Mouse (Mus musculus): ENCODE measurements around the gene Auts2. TPM values are rescaled to one million over a fixed set of nuclear protein-coding genes. Genes with fewer than 3 reads are reported as not detected.

The Auts2 gene
- polyA plus RNA-seq, 1 experiment from 2014 or later, result 47.7 TPM

GRCm38 (mm10) chr5:131490811-131491210, 1052.3 kb downstream of the Auts2 start:
- Histone ChIP-seq H3K9me3 (ENCODE audit: control insufficient read depth, low read depth, low read length) (no peaks in the 10 kb centered on the region), H3K27ac (ENCODE audit: low read length) (no peak overlapping the region), H3K9ac (replicated peaks; ENCODE audit: low read depth, low read length) (no peak overlapping the region), H3K4me1 (ENCODE audit: control insufficient read depth, insufficient read depth, low read length) (0 out of 2 replicates have a peak, but pooled peaks cover 4% of the 10 kb centered on the region), H3K36me3 (ENCODE audit: control insufficient read depth, insufficient read depth, low read length) (no peaks in the 10 kb centered on the region), H3K27me3 (ENCODE audit: control insufficient read depth, insufficient read depth, low read length) (no peaks in the 10 kb centered on the region), H3K4me2 (replicated peaks; ENCODE audit: low read depth, low read length) (no peak overlapping the region), H3K4me3 (ENCODE audit: low read depth, low read length) (no peak overlapping the region)
- no peak for ATAC-seq (ENCODE audit: insufficient number of reproducible peaks, insufficient read depth, low FRiP score, low read depth)
- 76% methylated on average over 2 of the region's 2 CpGs for WGBS

- Histone ChIP-seq H3K4me1 (ENCODE audit: control insufficient read depth, insufficient read depth, low read length) (0 out of 2 replicates have a peak, but pooled peaks cover 4% of the 10 kb centered on the region), H3K27me3 (ENCODE audit: control insufficient read depth, insufficient read depth, low read length) (no peaks in the 10 kb centered on the region), H3K4me2 (replicated peaks; ENCODE audit: low read depth, low read length) (no peak overlapping the region), H3K9ac (replicated peaks; ENCODE audit: low read depth, low read length) (no peak overlapping the region), H3K27ac (ENCODE audit: low read length) (no peak overlapping the region), H3K36me3 (ENCODE audit: control insufficient read depth, insufficient read depth, low read length) (no peaks in the 10 kb centered on the region), H3K9me3 (ENCODE audit: control insufficient read depth, low read depth, low read length) (no peaks in the 10 kb centered on the region), H3K4me3 (ENCODE audit: low read depth, low read length) (no peak overlapping the region)
- no peak for ATAC-seq (ENCODE audit: insufficient number of reproducible peaks, insufficient read depth, low FRiP score, low read depth)
- WGBS, result 90% methylated on average over 7 of the region's 7 CpGs
These were observed 1053.3 kb downstream of the Auts2 start for GRCm38 (mm10) chr5:131489846-131490245.

GRCm38 (mm10) chr5:131486527-131486926, 1056.6 kb downstream of the Auts2 start:
- Histone ChIP-seq H3K9me3 (ENCODE audit: control insufficient read depth, low read depth, low read length) (no peaks in the 10 kb centered on the region), H3K27ac (ENCODE audit: low read length) (no peak overlapping the region), H3K4me1 (ENCODE audit: control insufficient read depth, insufficient read depth, low read length) (no peaks in the 10 kb centered on the region), H3K4me2 (replicated peaks; ENCODE audit: low read depth, low read length) (no peak overlapping the region), H3K4me3 (ENCODE audit: low read depth, low read length) (no peak overlapping the region), H3K9ac (replicated peaks; ENCODE audit: low read depth, low read length) (no peak overlapping the region), H3K36me3 (ENCODE audit: control insufficient read depth, insufficient read depth, low read length) (no peaks in the 10 kb centered on the region), H3K27me3 (ENCODE audit: control insufficient read depth, insufficient read depth, low read length) (no peaks in the 10 kb centered on the region)
- no peak for ATAC-seq (ENCODE audit: insufficient number of reproducible peaks, insufficient read depth, low FRiP score, low read depth)
- 85% methylated on average over 4 of the region's 4 CpGs for WGBS

- no peak overlapping the region for H3K9ac ChIP-seq (replicated peaks; ENCODE audit: low read depth, low read length)
- H3K9me3 ChIP-seq (ENCODE audit: control insufficient read depth, low read depth, low read length), result peaks cover 6% of the 10 kb centered on the region; the same call in 1 of the 2 replicates
- no peak overlapping the region for H3K4me2 ChIP-seq (replicated peaks; ENCODE audit: low read depth, low read length)
- no peak overlapping the region for H3K27ac ChIP-seq (ENCODE audit: low read length)
- ATAC-seq (ENCODE audit: insufficient number of reproducible peaks, insufficient read depth, low FRiP score, low read depth), result no peak
- no peaks in the 10 kb centered on the region for H3K4me1 ChIP-seq (ENCODE audit: control insufficient read depth, insufficient read depth, low read length)
- H3K27me3 ChIP-seq (ENCODE audit: control insufficient read depth, insufficient read depth, low read length), result no peaks in the 10 kb centered on the region
- H3K36me3 ChIP-seq (ENCODE audit: control insufficient read depth, insufficient read depth, low read length), result peaks cover 38% of the 10 kb centered on the region
- H3K4me3 ChIP-seq (ENCODE audit: low read depth, low read length), result no peak overlapping the region
These were observed 1067.9 kb downstream of the Auts2 start for GRCm38 (mm10) chr5:131475278-131475677.

- Histone ChIP-seq H3K27ac (ENCODE audit: low read length) (no peak overlapping the region), H3K9ac (replicated peaks; ENCODE audit: low read depth, low read length) (no peak overlapping the region), H3K9me3 (ENCODE audit: control insufficient read depth, low read depth, low read length) (no peaks in the 10 kb centered on the region), H3K4me1 (ENCODE audit: control insufficient read depth, insufficient read depth, low read length) (no peaks in the 10 kb centered on the region), H3K27me3 (ENCODE audit: control insufficient read depth, insufficient read depth, low read length) (no peaks in the 10 kb centered on the region), H3K4me2 (replicated peaks; ENCODE audit: low read depth, low read length) (no peak overlapping the region), H3K36me3 (ENCODE audit: control insufficient read depth, insufficient read depth, low read length) (peaks cover 27% of the 10 kb centered on the region), H3K4me3 (ENCODE audit: low read depth, low read length) (no peak overlapping the region)
- no peak for ATAC-seq (ENCODE audit: insufficient number of reproducible peaks, insufficient read depth, low FRiP score, low read depth)
- 94% methylated on average over 4 of the region's 4 CpGs for WGBS
These were observed 1074.5 kb downstream of the Auts2 start for GRCm38 (mm10) chr5:131468609-131469008.

GRCm38 (mm10) chr5:131466131-131466530, 1077.0 kb downstream of the Auts2 start:
- Histone ChIP-seq H3K36me3 (ENCODE audit: control insufficient read depth, insufficient read depth, low read length) (peaks cover 24% of the 10 kb centered on the region), H3K9me3 (ENCODE audit: control insufficient read depth, low read depth, low read length) (no peaks in the 10 kb centered on the region), H3K4me1 (ENCODE audit: control insufficient read depth, insufficient read depth, low read length) (no peaks in the 10 kb centered on the region), H3K4me3 (ENCODE audit: low read depth, low read length) (no peak overlapping the region), H3K9ac (replicated peaks; ENCODE audit: low read depth, low read length) (no peak overlapping the region), H3K4me2 (replicated peaks; ENCODE audit: low read depth, low read length) (no peak overlapping the region), H3K27ac (ENCODE audit: low read length) (no peak overlapping the region), H3K27me3 (ENCODE audit: control insufficient read depth, insufficient read depth, low read length) (no peaks in the 10 kb centered on the region)
- 96% methylated on average over 9 of the region's 9 CpGs for WGBS
- no peak for ATAC-seq (ENCODE audit: insufficient number of reproducible peaks, insufficient read depth, low FRiP score, low read depth)

GRCm38 (mm10) chr5:131463402-131463801, 1079.7 kb downstream of the Auts2 start:
- no peak overlapping the region for H3K9ac ChIP-seq (replicated peaks; ENCODE audit: low read depth, low read length)
- H3K36me3 ChIP-seq (ENCODE audit: control insufficient read depth, insufficient read depth, low read length), result peaks cover 43% of the 10 kb centered on the region
- no peaks in the 10 kb centered on the region for H3K9me3 ChIP-seq (ENCODE audit: control insufficient read depth, low read depth, low read length)
- H3K27me3 ChIP-seq (ENCODE audit: control insufficient read depth, insufficient read depth, low read length), result no peaks in the 10 kb centered on the region
- no peak overlapping the region for H3K4me3 ChIP-seq (ENCODE audit: low read depth, low read length)
- WGBS, result 97% methylated on average over 6 of the region's 6 CpGs
- H3K4me2 ChIP-seq (replicated peaks; ENCODE audit: low read depth, low read length), result no peak overlapping the region
- ATAC-seq (ENCODE audit: insufficient number of reproducible peaks, insufficient read depth, low FRiP score, low read depth), result no peak
- H3K27ac ChIP-seq (ENCODE audit: low read length), result no peak overlapping the region
- no peaks in the 10 kb centered on the region for H3K4me1 ChIP-seq (ENCODE audit: control insufficient read depth, insufficient read depth, low read length)

- no peaks in the 10 kb centered on the region for H3K27me3 ChIP-seq (ENCODE audit: control insufficient read depth, insufficient read depth, low read length)
- no peak for ATAC-seq (ENCODE audit: insufficient number of reproducible peaks, insufficient read depth, low FRiP score, low read depth)
- H3K4me2 ChIP-seq (replicated peaks; ENCODE audit: low read depth, low read length), result no peak overlapping the region
- no peaks in the 10 kb centered on the region for H3K9me3 ChIP-seq (ENCODE audit: control insufficient read depth, low read depth, low read length)
- H3K4me3 ChIP-seq (ENCODE audit: low read depth, low read length), result no peak overlapping the region
- H3K9ac ChIP-seq (replicated peaks; ENCODE audit: low read depth, low read length), result no peak overlapping the region
- 89% methylated on average over 6 of the region's 6 CpGs for WGBS
- H3K36me3 ChIP-seq (ENCODE audit: control insufficient read depth, insufficient read depth, low read length), result peaks cover 48% of the 10 kb centered on the region
- H3K27ac ChIP-seq (ENCODE audit: low read length), result no peak overlapping the region
- H3K4me1 ChIP-seq (ENCODE audit: control insufficient read depth, insufficient read depth, low read length), result no peaks in the 10 kb centered on the region
These were observed 1083.2 kb downstream of the Auts2 start for GRCm38 (mm10) chr5:131459951-131460350.

GRCm38 (mm10) chr5:131459549-131459948, 1083.6 kb downstream of the Auts2 start:
- Histone ChIP-seq H3K27me3 (ENCODE audit: control insufficient read depth, insufficient read depth, low read length) (no peaks in the 10 kb centered on the region), H3K36me3 (ENCODE audit: control insufficient read depth, insufficient read depth, low read length) (peaks cover 50% of the 10 kb centered on the region), H3K9ac (replicated peaks; ENCODE audit: low read depth, low read length) (no peak overlapping the region), H3K4me1 (ENCODE audit: control insufficient read depth, insufficient read depth, low read length) (no peaks in the 10 kb centered on the region), H3K27ac (ENCODE audit: low read length) (no peak overlapping the region), H3K4me3 (ENCODE audit: low read depth, low read length) (no peak overlapping the region), H3K9me3 (ENCODE audit: control insufficient read depth, low read depth, low read length) (no peaks in the 10 kb centered on the region), H3K4me2 (replicated peaks; ENCODE audit: low read depth, low read length) (no peak overlapping the region)
- 67% methylated on average over 2 of the region's 2 CpGs for WGBS
- no peak for ATAC-seq (ENCODE audit: insufficient number of reproducible peaks, insufficient read depth, low FRiP score, low read depth)

All from stomach, embryonic 14.5 days (tissue).